Mouse (Mus musculus): Measurements from ENCODE around the gene Ube2d1. TPM values are rescaled to one million over a fixed set of nuclear protein-coding genes. Genes with fewer than 3 reads are reported as not detected.

Ube2d1 gene
- polyA plus RNA-seq, 1 experiment: 34.0 TPM

DNA sequence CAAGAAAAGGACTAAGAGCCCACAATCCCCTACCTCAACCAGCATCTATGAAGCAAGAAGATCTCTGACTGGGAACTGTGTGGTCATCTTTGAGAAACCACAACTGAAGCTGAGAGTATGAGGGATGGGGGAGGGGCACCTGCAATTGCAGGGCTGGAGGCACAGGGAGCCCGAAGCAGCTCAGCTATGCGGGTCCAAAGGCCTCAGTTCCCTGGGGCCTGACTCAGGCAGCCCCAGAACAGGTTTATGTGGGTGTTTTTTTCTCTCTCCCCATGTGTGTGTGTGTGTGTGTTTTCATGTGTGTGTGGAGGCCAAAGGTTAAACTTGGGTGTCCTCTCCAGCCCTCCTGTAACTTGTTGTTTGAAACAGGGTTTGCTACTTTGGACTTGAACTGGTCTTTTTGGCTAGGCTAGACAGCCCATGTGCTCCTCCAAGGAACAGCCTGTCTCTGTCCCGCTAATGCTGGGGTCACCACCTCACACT, 6.2 kb upstream of the Ube2d1 start:
- Histone ChIP-seq H3K79me2 (ENCODE audit: control insufficient read depth, insufficient read depth) (no peaks in the 10 kb centered on the region), H3ac (ENCODE audit: control insufficient read depth, insufficient read length, low read depth) (no peak overlapping the region), H3K36me3 (ENCODE audit: control insufficient read depth, insufficient read depth) (no peaks in the 10 kb centered on the region), H3K27me3 (ENCODE audit: control insufficient read depth, insufficient read depth, insufficient read length) (no peaks in the 10 kb centered on the region), H3K79me3 (ENCODE audit: low read depth) (no peaks in the 10 kb centered on the region), H3K4me3 (ENCODE audit: insufficient read depth, poor library complexity, severe bottlenecking) (no peak overlapping the region)
- no peak for TF ChIP-seq FOSL1 (IDR thresholded peaks at IDR 0.05; ENCODE audit: insufficient read depth, low read length, poor library complexity, severe bottlenecking)
- peak; percentile 65 for TF ChIP-seq MYOD1 (IDR thresholded peaks at IDR 0.05; ENCODE audit: control insufficient read depth, insufficient read length, low read depth)
- peak; percentile 41 for TF ChIP-seq CEBPB (IDR thresholded peaks at IDR 0.05; ENCODE audit: low read depth)
- TF ChIP-seq MAX (IDR thresholded peaks at IDR 0.05): no peak

DNA sequence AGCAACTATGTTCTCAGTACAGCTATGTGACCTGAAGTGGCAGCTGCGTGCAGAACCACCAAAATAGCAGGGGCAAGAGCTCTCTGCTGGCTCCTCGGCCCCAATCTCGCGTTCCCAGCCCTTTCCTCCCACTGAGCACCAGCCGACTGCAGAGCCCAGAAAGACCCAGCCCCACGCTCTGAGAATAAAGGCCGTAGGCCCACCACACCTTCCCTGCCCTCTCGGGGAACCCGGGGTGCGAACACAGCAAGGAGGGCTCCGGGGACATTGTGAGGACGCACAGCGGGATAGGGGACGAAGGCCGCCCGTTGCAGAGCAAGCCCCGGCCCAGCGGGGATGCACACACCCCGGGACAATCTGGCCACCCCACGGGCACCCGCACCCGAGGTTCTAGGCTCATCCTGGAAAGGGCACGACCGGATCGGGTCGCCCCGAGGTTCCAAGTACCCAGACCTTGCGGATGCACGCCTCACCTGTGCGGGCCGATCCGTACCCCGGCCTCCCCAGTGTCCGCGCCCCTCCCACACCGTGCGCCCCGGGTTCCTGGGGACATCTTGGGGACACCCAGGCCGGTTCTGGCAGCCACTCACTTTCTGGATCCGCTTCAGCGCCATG, 444 bp downstream of the Ube2d1 start:
- Histone ChIP-seq H3K79me3 (ENCODE audit: low read depth) (peaks cover 46% of the 10 kb centered on the region), H3K36me3 (ENCODE audit: control insufficient read depth, insufficient read depth) (peaks cover 15% of the 10 kb centered on the region), H3K27me3 (ENCODE audit: control insufficient read depth, insufficient read depth, insufficient read length) (no peaks in the 10 kb centered on the region), H3ac (ENCODE audit: control insufficient read depth, insufficient read length, low read depth) (peak overlapping the region; percentile 88), H3K79me2 (ENCODE audit: control insufficient read depth, insufficient read depth) (peaks cover 54% of the 10 kb centered on the region), H3K4me3 (ENCODE audit: insufficient read depth, poor library complexity, severe bottlenecking) (peak overlapping the region; percentile 89)
- TF ChIP-seq MAX (IDR thresholded peaks at IDR 0.05) (no peak), MYOD1 (IDR thresholded peaks at IDR 0.05; ENCODE audit: control insufficient read depth, insufficient read length, low read depth) (no peak), USF1 (IDR thresholded peaks at IDR 0.05; ENCODE audit: low read depth) (no peak), CEBPB (IDR thresholded peaks at IDR 0.05; ENCODE audit: low read depth) (no peak), CTCF (IDR thresholded peaks at IDR 0.05; ENCODE audit: control insufficient read depth, insufficient read depth, insufficient read length) (no peak), FOSL1 (IDR thresholded peaks at IDR 0.05; ENCODE audit: insufficient read depth, low read length, poor library complexity, severe bottlenecking) (no peak), MYOG (IDR thresholded peaks at IDR 0.05; ENCODE audit: control insufficient read depth, extremely low read depth, insufficient read length) (no peak)

DNA sequence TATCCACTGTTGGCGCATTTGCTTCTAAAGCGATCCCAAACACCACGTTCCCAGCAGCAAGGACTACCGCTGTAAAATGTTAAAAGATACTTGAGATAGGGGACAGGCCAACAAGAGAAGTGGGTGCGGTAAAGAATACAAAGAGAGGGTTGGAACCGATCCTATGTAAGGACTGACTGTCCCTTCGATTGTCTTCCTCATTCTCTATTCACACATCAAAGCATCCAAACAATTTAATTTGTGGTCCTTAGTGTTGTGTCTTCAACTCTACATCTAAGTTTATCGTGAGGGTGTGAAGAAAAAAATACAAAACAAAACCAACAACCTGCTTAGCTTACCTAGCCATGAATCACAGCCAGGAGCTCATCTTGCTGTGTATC, 941 bp downstream of the Ube2d1 start:
- TF ChIP-seq MYOD1 (IDR thresholded peaks at IDR 0.05; ENCODE audit: control insufficient read depth, insufficient read length, low read depth): no peak
- TF ChIP-seq FOSL1 (IDR thresholded peaks at IDR 0.05; ENCODE audit: insufficient read depth, low read length, poor library complexity, severe bottlenecking): no peak
- TF ChIP-seq MAX (IDR thresholded peaks at IDR 0.05): no peak
- no peak for TF ChIP-seq CEBPB (IDR thresholded peaks at IDR 0.05; ENCODE audit: low read depth)
- peaks cover 50% of the 10 kb centered on the region for H3K79me3 ChIP-seq (ENCODE audit: low read depth)

DNA sequence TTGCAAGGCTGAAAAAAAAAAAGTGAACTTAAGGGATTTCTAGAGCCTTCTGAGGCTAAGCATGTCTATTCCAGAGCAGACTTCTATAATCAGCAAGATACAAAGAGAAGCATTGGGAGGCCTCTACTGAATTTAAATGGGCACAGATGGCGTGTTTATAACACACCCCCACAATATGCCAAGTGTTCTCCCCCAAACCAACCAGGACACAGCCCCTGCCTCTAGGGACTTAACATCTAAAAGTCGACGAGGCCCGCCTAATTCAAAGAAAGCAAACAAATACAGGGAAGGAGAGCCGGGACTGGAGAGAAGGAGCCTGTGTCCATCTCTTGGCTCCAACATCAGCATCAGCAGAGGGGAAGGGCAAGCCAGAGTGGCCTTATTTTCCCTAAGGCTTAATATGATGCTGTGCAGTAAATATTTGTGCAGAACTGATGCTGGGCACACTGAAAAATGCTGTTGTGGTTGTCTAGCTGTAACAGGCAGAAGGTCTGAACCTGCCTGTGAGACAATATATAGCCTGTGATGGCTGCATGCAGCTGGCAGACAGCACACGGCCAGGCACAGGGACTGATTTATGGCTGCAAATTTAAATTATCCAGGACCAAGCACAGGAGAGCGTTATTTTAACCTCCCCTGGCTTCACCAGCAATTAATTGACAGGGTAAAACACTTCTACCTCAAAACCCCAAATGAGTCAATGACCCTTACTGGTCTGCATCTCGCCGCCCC, 11.9 kb downstream of the Ube2d1 start:
- no peak for TF ChIP-seq CEBPB (IDR thresholded peaks at IDR 0.05; ENCODE audit: low read depth)
- no peak for TF ChIP-seq MYOG (IDR thresholded peaks at IDR 0.05; ENCODE audit: control insufficient read depth, extremely low read depth, insufficient read length)
- no peak for TF ChIP-seq MAX (IDR thresholded peaks at IDR 0.05)
- no peak for TF ChIP-seq CTCF (IDR thresholded peaks at IDR 0.05; ENCODE audit: control insufficient read depth, insufficient read depth, insufficient read length)
- no peak for TF ChIP-seq FOSL1 (IDR thresholded peaks at IDR 0.05; ENCODE audit: insufficient read depth, low read length, poor library complexity, severe bottlenecking)
- no peak for TF ChIP-seq MYOD1 (IDR thresholded peaks at IDR 0.05; ENCODE audit: control insufficient read depth, insufficient read length, low read depth)
- TF ChIP-seq USF1 (IDR thresholded peaks at IDR 0.05; ENCODE audit: low read depth): no peak
- Histone ChIP-seq H3K79me2 (ENCODE audit: control insufficient read depth, insufficient read depth) (peaks cover 93% of the 10 kb centered on the region), H3K79me3 (ENCODE audit: low read depth) (peaks cover 55% of the 10 kb centered on the region), H3ac (ENCODE audit: control insufficient read depth, insufficient read length, low read depth) (no peak overlapping the region), H3K4me3 (ENCODE audit: insufficient read depth, poor library complexity, severe bottlenecking) (no peak overlapping the region), H3K36me3 (ENCODE audit: control insufficient read depth, insufficient read depth) (peaks cover 19% of the 10 kb centered on the region), H3K27me3 (ENCODE audit: control insufficient read depth, insufficient read depth, insufficient read length) (no peaks in the 10 kb centered on the region)

More for the DNA sequence above, 941 bp downstream of the Ube2d1 start:
- peak overlapping the region; percentile 88 for H3ac ChIP-seq (ENCODE audit: control insufficient read depth, insufficient read length, low read depth)
- peaks cover 15% of the 10 kb centered on the region for H3K36me3 ChIP-seq (ENCODE audit: control insufficient read depth, insufficient read depth)
- H3K79me2 ChIP-seq (ENCODE audit: control insufficient read depth, insufficient read depth): peaks cover 58% of the 10 kb centered on the region
- H3K27me3 ChIP-seq (ENCODE audit: control insufficient read depth, insufficient read depth, insufficient read length): no peaks in the 10 kb centered on the region
- peak overlapping the region; percentile 89 for H3K4me3 ChIP-seq (ENCODE audit: insufficient read depth, poor library complexity, severe bottlenecking)

DNA sequence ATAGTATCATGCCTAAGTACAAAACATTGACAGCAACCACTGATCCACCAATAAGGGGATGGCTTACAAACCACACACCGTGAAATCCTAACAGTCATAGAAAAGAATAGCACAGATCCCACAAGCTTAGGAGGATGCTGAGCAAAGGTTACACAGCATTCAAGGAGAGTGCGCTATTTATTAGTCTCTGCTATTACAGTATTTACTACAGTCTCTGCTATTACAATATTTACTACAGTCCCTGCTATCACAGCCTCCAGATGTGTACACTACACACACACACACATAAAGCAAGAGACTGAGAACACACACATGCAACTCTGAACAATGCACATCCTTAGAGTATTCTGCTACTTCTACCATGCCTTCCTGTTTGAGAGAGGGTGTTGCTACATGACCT, 17.1 kb downstream of the Ube2d1 start:
- no peaks in the 10 kb centered on the region for H3K27me3 ChIP-seq (ENCODE audit: control insufficient read depth, insufficient read depth, insufficient read length)
- no peak overlapping the region for H3ac ChIP-seq (ENCODE audit: control insufficient read depth, insufficient read length, low read depth)
- no peak overlapping the region for H3K4me3 ChIP-seq (ENCODE audit: insufficient read depth, poor library complexity, severe bottlenecking)
- TF ChIP-seq CTCF (IDR thresholded peaks at IDR 0.05; ENCODE audit: control insufficient read depth, insufficient read depth, insufficient read length) (no peak), MYOG (IDR thresholded peaks at IDR 0.05; ENCODE audit: control insufficient read depth, extremely low read depth, insufficient read length) (no peak), MYOD1 (IDR thresholded peaks at IDR 0.05; ENCODE audit: control insufficient read depth, insufficient read length, low read depth) (no peak), MAX (IDR thresholded peaks at IDR 0.05) (no peak), FOSL1 (IDR thresholded peaks at IDR 0.05; ENCODE audit: insufficient read depth, low read length, poor library complexity, severe bottlenecking) (no peak), USF1 (IDR thresholded peaks at IDR 0.05; ENCODE audit: low read depth) (no peak), CEBPB (IDR thresholded peaks at IDR 0.05; ENCODE audit: low read depth) (no peak)
- peaks cover 3% of the 10 kb centered on the region for H3K36me3 ChIP-seq (ENCODE audit: control insufficient read depth, insufficient read depth)
- H3K79me3 ChIP-seq (ENCODE audit: low read depth): peaks cover 68% of the 10 kb centered on the region
- peaks cover 96% of the 10 kb centered on the region for H3K79me2 ChIP-seq (ENCODE audit: control insufficient read depth, insufficient read depth)

All from C2C12 (cell line).